Mouse (Mus musculus) brown adipose tissue, adult 24 weeks (tissue): ENCODE measurements around the gene Brd9. TPM values are rescaled to one million over a fixed set of nuclear protein-coding genes. Genes with fewer than 3 reads are reported as not detected.

ENCODE experiments used
- H3K27ac ChIP-seq: fragments of 200-500 bp; replicated peaks from 2 replicates; pipeline ENCODE4 v1.5.1; 2012; ENCODE audit warnings: low read depth, mild to moderate bottlenecking, low read length
- H3K4me1 ChIP-seq: fragments of 200-500 bp; 2 replicates; pipeline ENCODE4 v1.6.1; 2012; ENCODE audit warnings: low read length, mixed read lengths; ENCODE audit not compliant: control insufficient read depth, insufficient read depth, insufficient read length
- H3K4me3 ChIP-seq: fragments of 200-500 bp; 2 replicates; pipeline ENCODE4 v1.5.1; 2012; ENCODE audit warnings: low read depth, mild to moderate bottlenecking, low read length, moderate library complexity; ENCODE audit not compliant: insufficient read depth
- polyA plus RNA-seq: library from polyadenylated mRNA; stranded (reverse); fragments of >200 nt; gene quantifications from 2 replicates; pipeline ENCODE4 v1.2.4, GENCODE M21; 2012; ENCODE audit not compliant: missing spikeins, insufficient read depth, insufficient read length

Gene Brd9
- polyA plus RNA-seq, 1 experiment: 16.2 TPM

GRCm38 (mm10) chr13:74009791-74010614 lies 72.4 kb downstream of the Brd9 start:
- peak overlapping the region; percentile 40; the same call in 1 of the 2 replicates for H3K27ac ChIP-seq
- H3K4me1 ChIP-seq: peaks cover 18% of the 10 kb centered on the region
- peak overlapping the region; percentile 83 for H3K4me3 ChIP-seq

Other genes starting within 250 kb of the Brd9 start
- 2.1 and 2.7 TPM in 2 replicates for gene Slc6a19, start 232.9 kb upstream of the Brd9 start, polyA plus RNA-seq
- gene Slc12a7, start 204.7 kb upstream of the Brd9 start, polyA plus RNA-seq: 17.7 and 29.3 TPM in 2 replicates
- 0.44 and 0.54 TPM in 2 replicates for gene Nkd2, start 90.2 kb upstream of the Brd9 start, polyA plus RNA-seq
- gene Trip13, start within 50 bp of the Brd9 start, polyA plus RNA-seq: 0.50 TPM in 1 of 2 replicates, not detected in the other
- gene Zdhhc11, start 26.0 kb downstream of the Brd9 start, polyA plus RNA-seq: not detected in 2 replicates
- gene Tppp, start 71.6 kb downstream of the Brd9 start, polyA plus RNA-seq: 15.1 and 18.7 TPM in 2 replicates
- gene Cep72, start 124.5 kb downstream of the Brd9 start, polyA plus RNA-seq: 1.8 and 1.9 TPM in 2 replicates
- gene Slc9a3, start 183.6 kb downstream of the Brd9 start, polyA plus RNA-seq: not detected in 2 replicates